Mouse (Mus musculus) MEL (cell line): Measurements from ENCODE around the gene Mylip.

Experiments
- BHLHE40 ChIP-seq: IDR thresholded peaks from 2 replicates; pipeline ENCODE4 v1.6.1; 2012; ENCODE audit warnings: low read depth, mild to moderate bottlenecking, inconsistent platforms, low read length, improper control_type of control experiment, borderline replicate concordance
- CTCF ChIP-seq, 3 experiments: IDR thresholded peaks in 2 of 3; conservative IDR thresholded peaks in 1 of 3; 2 replicates each; pipeline ENCODE4 v1.5.1; 2011 to 2012; ENCODE audit warnings: low read length in 3 of 3, low read depth in 2 of 3, mild to moderate bottlenecking in 2 of 3, improper control_type of control experiment in 1 of 3, inconsistent platforms in 1 of 3, mixed read lengths in 1 of 3, moderate library complexity in 1 of 3; ENCODE audit not compliant: control insufficient read depth in 1 of 3, insufficient read depth in 1 of 3, poor library complexity in 1 of 3, severe bottlenecking in 1 of 3
- EP300 ChIP-seq, 2 experiments: IDR thresholded peaks; 2 replicates each; pipeline ENCODE4 v1.6.1; 2011; ENCODE audit warnings: improper control_type of control experiment in 2 of 2, low read length in 2 of 2, low read depth in 1 of 2, mild to moderate bottlenecking in 1 of 2
- POLR2A ChIP-seq, 2 experiments: IDR thresholded peaks; 2 replicates each; pipeline ENCODE4 v1.6.1; 2011 to 2012; ENCODE audit warnings: low read length in 2 of 2, mild to moderate bottlenecking in 2 of 2, control low read depth in 1 of 2, improper control_type of control experiment in 1 of 2, low read depth in 1 of 2, moderate library complexity in 1 of 2; ENCODE audit not compliant: control insufficient read depth in 1 of 2, insufficient read depth in 1 of 2, poor library complexity in 1 of 2
- SIN3A ChIP-seq: IDR thresholded peaks from 2 replicates; pipeline ENCODE4 v1.6.1; 2012; ENCODE audit warnings: low read length, improper control_type of control experiment, inconsistent platforms
- TCF12 ChIP-seq: IDR thresholded peaks from 2 replicates; pipeline ENCODE4 v1.6.1; 2014; ENCODE audit warnings: low read depth, mild to moderate bottlenecking, inconsistent platforms, low read length, improper control_type of control experiment, moderate library complexity
- ZKSCAN1 ChIP-seq: IDR thresholded peaks from 2 replicates; pipeline ENCODE4 v1.6.1; 2012; ENCODE audit warnings: low read depth, mild to moderate bottlenecking, inconsistent platforms, low read length, improper control_type of control experiment, moderate library complexity

DNA sequence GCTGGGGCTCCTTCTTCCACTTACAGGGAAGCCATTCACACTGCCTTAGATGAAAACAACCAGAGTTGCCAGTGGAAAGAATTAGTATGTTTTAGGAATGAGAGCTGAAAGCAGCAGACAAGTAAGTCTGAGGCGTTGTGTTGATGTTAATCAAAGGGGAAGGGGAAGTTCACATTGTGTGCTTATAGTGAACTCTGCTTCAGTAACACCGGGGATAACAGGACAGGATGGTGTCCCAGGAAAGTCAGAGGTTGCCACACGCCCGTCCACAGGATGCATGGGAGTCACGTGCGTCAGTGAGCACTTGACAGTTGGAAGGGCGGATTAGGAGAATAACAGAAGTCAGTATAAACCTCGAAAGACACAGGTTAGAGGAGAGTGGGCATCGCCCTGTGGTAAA, 55.1 kb downstream of the Mylip start:
- TF ChIP-seq POLR2A (IDR thresholded peaks at IDR 0.05; ENCODE audit: control insufficient read depth in 1 of 2, insufficient read depth in 1 of 2, low read depth in 1 of 2, low read length in 2 of 2, poor library complexity in 1 of 2), result no peak
- no peak for TF ChIP-seq TCF12
- no peak for TF ChIP-seq SIN3A
- no peak for TF ChIP-seq ZKSCAN1
- no peak for TF ChIP-seq CTCF (IDR thresholded peaks at IDR 0.05 in 2 of 3, conservative IDR thresholded peaks at IDR 0.05 in 1 of 3; ENCODE audit: control insufficient read depth in 1 of 3, insufficient read depth in 1 of 3, low read depth in 2 of 3, low read length in 3 of 3, poor library complexity in 1 of 3, severe bottlenecking in 1 of 3)
- TF ChIP-seq EP300 (IDR thresholded peaks at IDR 0.05; ENCODE audit: low read depth in 1 of 2, low read length in 2 of 2), result no peak
- no peak for TF ChIP-seq BHLHE40
